Mouse (Mus musculus) E14TG2a.4 (cell line): ENCODE measurements at regions not wholly inside any gene's neighbourhood (a gene's known extent, or its start where the extent isn't known, plus 50 kb on each side); places are given as distances from the start of the nearest gene placed in this dataset.

Experiments
- H3K27me3 ChIP-seq: 2 replicates; pipeline ENCODE4 v1.6.1; 2014; ENCODE audit warnings: low read length, control low read depth; ENCODE audit not compliant: insufficient read depth
- H3K36me3 ChIP-seq: 2 replicates; pipeline ENCODE4 v1.6.1; 2014; ENCODE audit warnings: low read length, control low read depth; ENCODE audit not compliant: insufficient read depth
- H3K4me1 ChIP-seq: replicated peaks from 2 replicates; pipeline ENCODE4 v1.6.1; 2014; ENCODE audit warnings: low read depth, low read length, control low read depth
- H3K4me3 ChIP-seq: replicated peaks from 2 replicates; pipeline ENCODE4 v1.5.1; 2014; ENCODE audit warnings: mild to moderate bottlenecking, low read length
- H3K9me3 ChIP-seq: 2 replicates; pipeline ENCODE4 v1.6.1; 2014; ENCODE audit warnings: low read length, control low read depth
- CTCF ChIP-seq: conservative IDR thresholded peaks from 2 replicates; pipeline ENCODE4 v1.5.1; 2014; ENCODE audit warnings: low read length
- NANOG ChIP-seq: IDR thresholded peaks from 2 replicates; pipeline ENCODE4 v1.6.1; 2014; ENCODE audit warnings: borderline replicate concordance, low read length, mixed read lengths
- POU5F1 ChIP-seq: IDR thresholded peaks from 2 replicates; pipeline ENCODE4 v1.6.1; 2014; ENCODE audit warnings: low read length, borderline replicate concordance

- no peak for TF ChIP-seq POU5F1
- no peak for TF ChIP-seq NANOG
- Histone ChIP-seq H3K27me3 (0 out of 2 replicates have a peak, but pooled peaks cover 7% of the 10 kb centered on the region), H3K4me1 (peaks cover 14% of the 10 kb centered on the region), H3K36me3 (no peaks in the 10 kb centered on the region), H3K9me3 (no peaks in the 10 kb centered on the region), H3K4me3 (no peak overlapping the region)
These were observed 64.6 kb upstream of the Picalm start for GRCm38 (mm10) chr7:90065269-90065955.

DNA sequence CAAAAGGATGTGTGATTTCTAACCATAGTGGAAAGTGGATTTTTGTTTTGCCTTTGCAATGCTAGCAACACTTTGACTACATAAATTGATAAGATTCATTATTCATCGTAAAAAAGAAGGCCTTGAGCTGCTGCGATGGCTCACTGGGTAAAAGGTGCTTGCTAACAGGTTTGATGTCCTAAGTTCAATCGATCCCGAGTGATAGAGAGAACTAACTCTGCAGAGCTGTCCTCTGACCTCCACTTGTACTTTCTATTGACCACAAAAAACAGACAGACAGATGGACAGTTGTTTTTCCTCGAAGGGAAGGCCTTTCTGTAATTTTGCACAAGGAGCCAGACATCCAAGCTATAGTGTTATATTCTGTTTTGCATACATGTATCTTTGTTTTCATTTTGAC lies 63.7 kb upstream of the Picalm start:
- Histone ChIP-seq H3K9me3 (no peaks in the 10 kb centered on the region), H3K36me3 (no peaks in the 10 kb centered on the region), H3K4me3 (no peak overlapping the region), H3K4me1 (peaks cover 10% of the 10 kb centered on the region), H3K27me3 (0 out of 2 replicates have a peak, but pooled peaks cover 7% of the 10 kb centered on the region)
- TF ChIP-seq NANOG: no peak
- TF ChIP-seq CTCF: no peak
- TF ChIP-seq POU5F1: no peak

- Histone ChIP-seq H3K4me1 (peaks cover 10% of the 10 kb centered on the region), H3K4me3 (no peak overlapping the region), H3K9me3 (no peaks in the 10 kb centered on the region), H3K27me3 (0 out of 2 replicates have a peak, but pooled peaks cover 7% of the 10 kb centered on the region), H3K36me3 (no peaks in the 10 kb centered on the region)
- TF ChIP-seq POU5F1: no peak
- no peak for TF ChIP-seq CTCF
- no peak for TF ChIP-seq NANOG
These were observed 61.9 kb upstream of the Picalm start for GRCm38 (mm10) chr7:90067961-90068665.

DNA sequence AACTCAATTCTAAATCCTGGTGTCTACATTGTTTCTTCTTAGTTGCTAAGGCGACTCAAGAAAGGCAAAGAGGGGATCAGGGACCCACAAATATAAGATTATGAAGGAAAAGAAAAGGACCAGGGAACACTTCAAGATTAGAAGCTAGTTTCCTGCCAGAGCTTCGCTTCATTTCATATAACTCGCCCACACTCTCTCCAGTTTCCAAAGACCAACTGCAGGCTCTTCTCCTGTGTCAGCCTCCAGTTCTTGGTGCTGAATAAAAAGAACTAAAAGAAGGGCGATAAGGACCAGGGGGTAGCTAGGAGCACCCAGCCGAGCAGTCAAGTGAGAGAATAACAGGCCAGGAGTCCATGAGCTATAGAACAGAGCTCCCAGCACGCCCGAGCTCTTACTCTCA lies 59.7 kb upstream of the Picalm start:
- Histone ChIP-seq H3K9me3 (no peaks in the 10 kb centered on the region), H3K27me3 (0 out of 2 replicates have a peak, but pooled peaks cover 7% of the 10 kb centered on the region), H3K4me3 (no peak overlapping the region), H3K36me3 (no peaks in the 10 kb centered on the region), H3K4me1 (peaks cover 13% of the 10 kb centered on the region)
- TF ChIP-seq POU5F1 (no peak), NANOG (no peak), CTCF (no peak)

DNA sequence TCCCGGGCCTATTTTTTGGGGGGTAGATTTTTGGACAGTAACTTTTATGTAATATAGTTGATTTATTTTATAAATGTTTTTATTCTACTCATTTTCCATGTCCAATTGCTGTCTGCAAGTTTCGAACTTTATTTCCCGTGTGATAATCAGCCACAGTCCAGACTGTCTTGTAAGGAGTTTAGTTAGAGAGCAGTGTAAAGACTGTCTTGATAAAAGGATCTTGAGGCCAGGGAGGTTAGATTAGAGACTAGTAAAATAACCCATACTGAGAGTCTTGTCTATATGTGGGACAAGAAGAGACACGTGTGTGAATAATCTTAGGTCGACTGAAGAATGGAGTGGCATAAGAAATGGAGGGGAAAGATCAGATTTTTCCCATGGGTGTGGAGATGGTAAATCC lies 56.1 kb upstream of the Picalm start:
- no peaks in the 10 kb centered on the region for H3K9me3 ChIP-seq
- H3K4me3 ChIP-seq: no peak overlapping the region
- no peaks in the 10 kb centered on the region for H3K27me3 ChIP-seq
- no peaks in the 10 kb centered on the region for H3K36me3 ChIP-seq
- no peak for TF ChIP-seq NANOG
- no peak for TF ChIP-seq POU5F1
- TF ChIP-seq CTCF: no peak
- H3K4me1 ChIP-seq: peaks cover 16% of the 10 kb centered on the region

GRCm38 (mm10) chr7:90074592-90074991 lies 55.4 kb upstream of the Picalm start:
- H3K36me3 ChIP-seq: no peaks in the 10 kb centered on the region
- no peaks in the 10 kb centered on the region for H3K27me3 ChIP-seq
- no peaks in the 10 kb centered on the region for H3K9me3 ChIP-seq
- H3K4me3 ChIP-seq: no peak overlapping the region
- no peak for TF ChIP-seq CTCF
- TF ChIP-seq NANOG: no peak
- no peak for TF ChIP-seq POU5F1
- peaks cover 23% of the 10 kb centered on the region for H3K4me1 ChIP-seq

DNA sequence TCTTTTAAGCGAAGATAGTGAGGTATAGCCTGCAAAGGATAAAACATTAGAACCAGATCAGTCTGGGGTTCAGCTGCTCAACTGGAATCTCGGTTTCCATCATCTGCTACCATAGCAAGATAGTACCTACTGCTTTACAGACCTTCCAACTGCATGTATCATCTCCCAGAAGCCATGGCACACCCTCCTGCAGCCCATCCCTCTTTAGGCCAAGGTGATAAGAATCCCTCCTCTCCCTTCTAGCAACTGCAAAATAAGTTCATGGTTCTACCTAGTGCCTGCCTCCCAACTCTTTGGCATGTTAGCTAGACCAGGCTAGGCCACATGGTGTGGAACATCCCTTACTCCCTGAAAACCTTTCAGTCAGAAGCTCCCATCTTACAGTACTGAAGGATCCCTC lies 52.4 kb upstream of the Picalm start:
- TF ChIP-seq POU5F1: no peak
- no peak for TF ChIP-seq CTCF
- no peak for TF ChIP-seq NANOG
- H3K9me3 ChIP-seq: no peaks in the 10 kb centered on the region
- no peak overlapping the region for H3K4me3 ChIP-seq
- H3K27me3 ChIP-seq: no peaks in the 10 kb centered on the region
- H3K36me3 ChIP-seq: no peaks in the 10 kb centered on the region
- H3K4me1 ChIP-seq: peaks cover 36% of the 10 kb centered on the region

- Histone ChIP-seq H3K9me3 (no peaks in the 10 kb centered on the region), H3K4me1 (peaks cover 52% of the 10 kb centered on the region), H3K4me3 (no peak overlapping the region), H3K27me3 (no peaks in the 10 kb centered on the region), H3K36me3 (no peaks in the 10 kb centered on the region)
- TF ChIP-seq NANOG: no peak
- no peak for TF ChIP-seq POU5F1
- TF ChIP-seq CTCF: no peak
These were observed 49.8 kb upstream of the Picalm start for GRCm38 (mm10) chr7:90080083-90080772.
